Mouse (Mus musculus) stomach, embryonic 16.5 days (tissue): ENCODE results near the gene Myh11. TPM values are rescaled to one million over a fixed set of nuclear protein-coding genes. Genes with fewer than 3 reads are reported as not detected.
A peak's percentile ranks its signal among the peaks of the same experiment; 100 is the strongest.

Experiments used
- ATAC-seq: fragments of 200-750 bp; cut with Nextera tagmentation; 2 replicates; pipeline ENCODE4 v1.8.0; 2017; ENCODE audit warnings: moderate number of reproducible peaks, moderate TSS enrichment; ENCODE audit not compliant: insufficient read depth, low FRiP score
- H3K27ac ChIP-seq: fragments of 300-500 bp; sonication (generic); 2 replicates; pipeline ENCODE4 v1.5.1; 2014; ENCODE audit warnings: low read length
- H3K27me3 ChIP-seq: fragments of 300-500 bp; sonication (generic); 2 replicates; pipeline ENCODE4 v1.6.1; 2014; ENCODE audit warnings: low read length, control low read depth, mixed read lengths; ENCODE audit not compliant: control insufficient read depth, insufficient read depth
- H3K36me3 ChIP-seq: fragments of 300-500 bp; sonication (generic); 2 replicates; pipeline ENCODE4 v1.6.1; 2014; ENCODE audit warnings: low read length; ENCODE audit not compliant: control insufficient read depth, insufficient read depth
- H3K4me1 ChIP-seq: fragments of 300-500 bp; sonication (generic); 2 replicates; pipeline ENCODE4 v1.6.1; 2014; ENCODE audit warnings: low read length, control low read depth, mixed read lengths; ENCODE audit not compliant: control insufficient read depth, insufficient read depth
- H3K4me2 ChIP-seq: fragments of 300-500 bp; sonication (generic); 2 replicates; pipeline ENCODE4 v1.6.1; 2014; ENCODE audit warnings: low read depth, low read length, mixed read lengths
- H3K4me3 ChIP-seq: fragments of 300-500 bp; sonication (generic); replicated peaks from 2 replicates; pipeline ENCODE4 v1.5.1; 2014; ENCODE audit warnings: mild to moderate bottlenecking, low read length
- H3K9ac ChIP-seq: fragments of 300-500 bp; sonication (generic); 2 replicates; pipeline ENCODE4 v1.6.1; 2014; ENCODE audit warnings: low read length
- H3K9me3 ChIP-seq: fragments of 300-500 bp; sonication (generic); replicated peaks from 2 replicates; pipeline ENCODE4 v1.6.1; 2016; ENCODE audit warnings: low read length, control low read depth; ENCODE audit not compliant: control insufficient read depth
- WGBS: fragments of 180-500 bp; shearing (Covaris S2); extraction: QIAGEN DNeasy Blood & Tissue Kit; methylation state at CpG from one replicate; pipeline ENCODE4 v1.1.7; 2014; 5-methylcytosine and 5-hydroxymethylcytosine counted together
- polyA plus RNA-seq: library from polyadenylated mRNA; unstranded; fragments of >200 nt; fragmentation: Nextera tagmentation; extraction: Ambion mirVana; gene quantifications from 2 replicates; pipeline ENCODE4 v1.2.1, GENCODE M21; 2015

The Myh11 gene
- polyA plus RNA-seq, result 294 and 300 TPM in 2 replicates

DNA sequence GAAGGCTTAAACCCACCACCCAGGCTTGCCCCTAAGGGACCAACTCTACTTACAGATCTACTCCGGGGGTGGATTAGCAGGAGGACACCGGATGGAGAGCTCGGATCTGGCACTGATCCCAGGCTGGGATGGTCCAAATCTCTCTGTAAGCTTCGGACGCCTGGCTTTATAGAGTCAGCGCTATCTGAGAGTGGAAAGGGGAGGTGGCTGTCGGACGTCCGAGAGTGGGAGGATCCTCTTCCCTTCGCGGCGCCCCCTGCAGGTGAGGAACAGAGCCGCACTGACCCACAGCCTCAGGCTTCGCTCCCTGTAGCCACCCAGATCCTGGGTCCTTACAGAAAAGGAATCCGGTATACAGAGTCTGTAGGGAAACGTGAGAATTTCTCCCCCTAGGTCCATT lies at the start of gene Myh11:
Gene Myh11, minus strand, starts transcription at position 150 of the 400 bp plus-strand sequence.
- ATAC-seq, result peak; percentile 75
- H3K27ac ChIP-seq, result peak within 1 kb of the TSS; percentile 95
- H3K9me3 ChIP-seq, result no peaks in the 10 kb centered on the region
- H3K4me2 ChIP-seq, result peak within 1 kb of the TSS; percentile 66
- peak within 1 kb of the TSS; percentile 42 for H3K4me3 ChIP-seq
- H3K4me1 ChIP-seq, result peaks cover 23% of the 10 kb centered on the region; the same call in 1 of the 2 replicates
- 3% methylated on average over 16 of the region's 16 CpGs for WGBS
- no peaks in the 10 kb centered on the region for H3K27me3 ChIP-seq
- peak within 1 kb of the TSS; percentile 64 for H3K9ac ChIP-seq
- H3K36me3 ChIP-seq, result no peaks in the 10 kb centered on the region

DNA sequence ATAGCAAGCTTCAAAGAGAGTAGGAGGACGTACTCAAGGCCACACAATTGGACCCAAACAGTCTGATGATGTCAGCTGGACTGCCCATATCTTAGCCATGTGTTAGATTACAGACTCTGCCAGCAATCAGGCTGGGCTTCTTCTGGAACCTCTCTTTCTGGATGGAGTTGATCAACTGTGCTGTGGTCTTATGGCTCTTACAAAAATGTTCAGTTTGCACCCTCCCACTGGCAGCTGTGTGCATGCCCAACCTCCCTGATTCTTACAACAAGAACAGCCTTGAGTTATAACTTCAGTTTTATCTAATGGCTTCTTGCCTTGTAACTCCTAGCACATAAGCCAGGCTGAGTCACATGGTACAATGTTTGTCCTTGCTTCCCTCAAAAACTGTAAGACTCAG lies 37.0 kb upstream of the Myh11 start:
- H3K9ac ChIP-seq, result no peak overlapping the region
- ATAC-seq, result no peak
- WGBS, result 67% methylated on average over 1 of the region's 1 CpGs
- no peaks in the 10 kb centered on the region for H3K4me1 ChIP-seq
- no peak overlapping the region for H3K4me3 ChIP-seq
- no peaks in the 10 kb centered on the region for H3K9me3 ChIP-seq
- no peaks in the 10 kb centered on the region for H3K36me3 ChIP-seq
- H3K27ac ChIP-seq, result no peak overlapping the region
- no peak overlapping the region for H3K4me2 ChIP-seq
- H3K27me3 ChIP-seq, result no peaks in the 10 kb centered on the region

DNA sequence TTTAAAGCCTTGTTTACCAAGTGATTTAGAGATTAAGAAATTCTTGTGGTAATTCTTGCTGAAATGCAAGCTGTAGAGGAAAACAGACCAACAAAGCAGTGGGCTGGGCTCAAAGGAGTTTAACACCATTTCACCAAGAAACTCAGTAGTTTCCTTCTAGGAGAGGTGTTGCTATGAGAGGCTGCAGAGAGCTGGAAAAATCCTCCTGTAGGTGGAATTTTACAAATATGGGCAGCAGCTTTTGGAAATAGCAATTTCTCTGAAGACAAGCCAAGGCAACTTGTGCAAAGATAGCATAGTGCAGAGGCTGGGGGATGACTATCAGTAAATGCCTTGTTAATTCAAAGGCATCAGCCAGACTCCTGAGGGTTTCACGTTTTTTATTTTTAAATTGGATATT lies 29.3 kb upstream of the Myh11 start:
- Histone ChIP-seq H3K27ac (no peak overlapping the region), H3K9ac (no peak overlapping the region), H3K4me2 (no peak overlapping the region), H3K36me3 (no peaks in the 10 kb centered on the region), H3K4me3 (no peak overlapping the region), H3K4me1 (peaks cover 8% of the 10 kb centered on the region; the same call in 1 of the 2 replicates), H3K9me3 (no peaks in the 10 kb centered on the region), H3K27me3 (no peaks in the 10 kb centered on the region)
- ATAC-seq, result no peak
- 61% methylated on average over 1 of the region's 1 CpGs for WGBS

DNA sequence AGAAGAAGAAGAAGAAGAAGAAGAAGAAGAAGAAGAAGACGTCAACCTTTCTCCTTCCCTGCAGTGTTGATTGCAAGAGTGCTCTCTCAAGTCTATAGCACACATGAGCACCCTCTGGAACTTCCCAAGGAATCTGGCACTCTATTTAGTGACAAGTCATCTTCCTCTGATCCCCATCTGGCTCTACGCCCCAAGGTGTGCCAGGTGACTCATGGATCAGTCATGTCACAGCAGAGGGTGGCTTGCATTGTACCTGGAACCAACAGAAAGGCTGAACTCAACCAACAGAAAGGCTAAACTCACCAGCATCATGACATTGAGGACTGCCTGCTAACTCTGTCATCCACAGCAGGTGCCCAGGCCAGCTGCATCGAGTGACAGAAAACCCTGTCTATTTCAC lies 28.5 kb upstream of the Myh11 start:
- Histone ChIP-seq H3K27ac (no peak overlapping the region), H3K4me3 (no peak overlapping the region), H3K9me3 (no peaks in the 10 kb centered on the region), H3K27me3 (no peaks in the 10 kb centered on the region), H3K4me1 (peaks cover 8% of the 10 kb centered on the region; the same call in 1 of the 2 replicates), H3K36me3 (no peaks in the 10 kb centered on the region), H3K4me2 (no peak overlapping the region), H3K9ac (no peak overlapping the region)
- no peak for ATAC-seq
- WGBS, result 78% methylated on average over 3 of the region's 3 CpGs

DNA sequence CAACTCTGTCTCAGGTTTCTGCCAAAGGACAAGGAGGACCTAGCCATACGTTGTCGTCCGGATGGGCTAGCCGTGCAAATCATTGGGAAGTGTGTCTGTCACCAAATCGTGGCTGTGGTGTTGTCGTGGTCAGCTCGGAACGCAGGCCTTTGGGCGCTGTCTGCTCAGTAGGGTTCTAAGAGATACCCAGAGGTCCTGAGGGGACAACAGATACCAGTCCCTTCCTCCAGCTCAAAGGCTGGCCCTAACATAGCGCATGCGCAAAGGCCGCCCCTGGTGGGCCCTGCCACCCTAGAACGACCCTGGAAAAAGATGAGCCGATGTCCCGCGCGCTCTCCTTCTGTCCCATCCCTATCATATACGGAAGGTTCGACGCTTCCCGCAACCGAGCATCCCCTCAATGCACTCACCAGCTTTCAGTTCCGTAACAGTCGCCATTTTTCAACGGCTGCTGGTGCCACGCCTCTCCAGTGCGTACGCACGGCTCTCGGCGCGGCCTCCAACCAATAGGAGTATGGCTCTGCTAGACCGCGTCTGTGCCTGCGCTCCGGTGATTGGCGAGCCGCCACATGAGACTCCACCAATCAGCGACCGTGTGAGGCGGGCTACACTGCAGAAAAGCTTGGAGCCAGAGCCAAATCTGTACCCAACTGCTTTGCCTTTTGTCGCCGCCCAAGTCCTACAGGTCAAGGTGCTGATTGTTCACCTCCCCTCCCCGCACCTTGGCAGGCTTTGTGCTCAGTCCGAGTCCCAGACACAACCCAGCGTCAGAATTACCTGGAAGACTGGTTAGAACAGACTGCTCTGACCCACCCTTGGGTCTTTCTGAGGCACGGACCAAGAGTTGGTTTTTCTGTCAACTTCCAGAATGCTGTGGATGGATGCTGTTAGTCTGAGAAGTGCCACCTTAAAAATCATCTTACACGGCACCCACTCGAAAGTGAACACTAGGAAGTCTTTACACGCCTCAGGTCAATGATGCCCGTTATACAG lies 26.0 kb upstream of the Myh11 start, which contains the start of gene Fopnl:
Gene Fopnl, minus strand, starts transcription at position 522 of the 993 bp plus-strand sequence.
- H3K36me3 ChIP-seq, result peaks cover under 1% of the 10 kb centered on the region; the same call in 1 of the 2 replicates

DNA sequence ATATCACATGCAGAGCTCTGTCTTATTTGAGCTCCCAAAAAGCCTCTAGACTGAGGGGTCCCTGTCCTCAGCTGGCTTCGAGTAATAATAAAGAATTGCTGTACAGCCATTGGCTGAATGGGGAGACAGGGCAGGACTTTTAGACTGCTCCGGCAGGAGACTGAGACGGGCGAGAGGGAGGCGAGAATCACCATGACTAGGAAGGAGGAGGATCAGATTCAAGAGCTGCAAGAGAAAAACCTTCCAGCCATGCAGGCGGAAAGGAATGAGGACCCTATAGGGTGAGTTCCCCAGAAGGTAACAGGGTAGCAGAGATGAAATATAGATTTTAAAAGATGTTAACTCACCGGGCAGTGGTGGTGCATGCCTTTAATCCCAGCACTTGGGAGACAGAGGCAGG lies 21.7 kb upstream of the Myh11 start:
- no peak overlapping the region for H3K9ac ChIP-seq
- WGBS, result 92% methylated on average over 7 of the region's 7 CpGs
- no peaks in the 10 kb centered on the region for H3K9me3 ChIP-seq
- H3K27me3 ChIP-seq, result no peaks in the 10 kb centered on the region
- H3K4me1 ChIP-seq, result peaks cover 7% of the 10 kb centered on the region; the same call in 1 of the 2 replicates
- no peak overlapping the region for H3K4me2 ChIP-seq
- H3K36me3 ChIP-seq, result peaks cover 8% of the 10 kb centered on the region; the same call in 1 of the 2 replicates
- ATAC-seq, result no peak
- no peak overlapping the region for H3K27ac ChIP-seq
- no peak overlapping the region for H3K4me3 ChIP-seq

More for the DNA sequence above, 26.0 kb upstream of the Myh11 start, which contains the start of gene Fopnl:
- H3K4me2 ChIP-seq, result peak within 1 kb of the TSS; percentile 69
- peaks cover 8% of the 10 kb centered on the region; the same call in 1 of the 2 replicates for H3K4me1 ChIP-seq
- H3K27me3 ChIP-seq, result no peaks in the 10 kb centered on the region
- 3% methylated on average over 51 of the region's 51 CpGs for WGBS
- ATAC-seq, result peak; percentile 100
- H3K4me3 ChIP-seq, result peak within 1 kb of the TSS; percentile 70
- peak within 1 kb of the TSS; percentile 74 for H3K27ac ChIP-seq
- no peaks in the 10 kb centered on the region for H3K9me3 ChIP-seq
- H3K9ac ChIP-seq, result peak within 1 kb of the TSS; percentile 80

DNA sequence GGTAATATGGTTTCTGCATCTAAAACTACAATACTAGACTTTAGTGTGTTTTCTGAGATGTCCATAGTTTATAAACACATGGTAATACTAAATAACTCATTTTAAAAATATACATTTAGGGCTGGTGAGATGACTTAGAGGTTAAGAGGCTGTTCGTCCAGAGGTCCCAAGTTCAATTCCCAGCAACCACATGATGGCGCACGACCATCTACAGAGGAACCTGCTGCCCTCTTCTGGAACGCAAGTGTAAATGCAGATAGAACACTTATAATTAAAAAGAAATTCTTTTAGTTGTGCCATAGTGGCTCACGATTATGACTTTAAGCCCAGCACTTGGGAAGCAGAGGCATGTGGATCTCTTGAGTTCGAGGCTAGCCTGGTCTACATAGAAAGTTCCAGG lies 20.2 kb upstream of the Myh11 start:
- ATAC-seq, result no peak
- Histone ChIP-seq H3K27me3 (no peaks in the 10 kb centered on the region), H3K4me2 (no peak overlapping the region), H3K36me3 (peaks cover 8% of the 10 kb centered on the region; the same call in 1 of the 2 replicates), H3K4me3 (no peak overlapping the region), H3K9me3 (no peaks in the 10 kb centered on the region), H3K9ac (no peak overlapping the region), H3K27ac (no peak overlapping the region), H3K4me1 (peaks cover 4% of the 10 kb centered on the region; the same call in 1 of the 2 replicates)
- WGBS, result 57% methylated on average over 6 of the region's 6 CpGs

DNA sequence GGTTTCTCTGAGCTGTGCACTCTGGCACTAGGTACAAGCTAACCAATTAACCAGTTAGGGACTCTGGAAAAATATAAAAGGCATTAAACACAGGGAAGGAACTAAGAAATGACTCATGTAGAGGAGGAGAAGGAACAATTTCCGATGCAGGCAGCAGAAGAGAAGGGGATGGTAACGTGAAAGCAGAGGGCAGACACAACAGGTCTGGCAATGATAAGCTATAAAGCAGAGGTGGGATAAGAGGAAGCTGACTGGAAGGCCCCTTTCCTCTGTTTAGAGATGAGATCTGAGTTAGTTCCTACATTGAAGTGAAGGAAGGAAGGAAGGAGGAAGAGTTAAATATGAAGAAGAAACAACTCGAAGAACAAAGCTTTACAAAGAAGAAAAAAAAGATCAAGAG lies 18.7 kb upstream of the Myh11 start:
- Histone ChIP-seq H3K36me3 (peaks cover 8% of the 10 kb centered on the region; the same call in 1 of the 2 replicates), H3K9me3 (no peaks in the 10 kb centered on the region), H3K9ac (no peak overlapping the region), H3K27me3 (no peaks in the 10 kb centered on the region), H3K4me2 (no peak overlapping the region), H3K4me1 (no peaks in the 10 kb centered on the region), H3K4me3 (no peak overlapping the region), H3K27ac (no peak overlapping the region)
- 82% methylated on average over 3 of the region's 3 CpGs for WGBS
- ATAC-seq, result no peak
